Mouse (Mus musculus) spleen, postnatal 14 days (tissue): ENCODE data around the gene Olfr504.
"Not testable (repeated sequence)": the region's sequence is repeated elsewhere in the genome, so short reads cannot be mapped to it uniquely, and the experiment has no call there.

Source experiments
- DNase-seq, 2 experiments: peaks; one replicate each; pipeline ENCODE4 v3.0.0; 2021 to 2022; ENCODE audit warnings: low spot score in 2 of 2

Olfr504 gene

GRCm38 (mm10) chr7:108565693-108566092, at the start of gene Olfr504:
Gene Olfr504, minus strand, starts transcription at chr7:108565793.
- DNase-seq, result no peak

GRCm38 (mm10) chr7:108614110-108614509, 48.5 kb upstream of the Olfr504 start:
- no peak for DNase-seq

GRCm38 (mm10) chr7:108610487-108610886, 44.9 kb upstream of the Olfr504 start, which contains the start of gene Olfr506:
Gene Olfr506, plus strand, starts transcription at chr7:108610787.
- no peak for DNase-seq

- DNase-seq, result not testable (repeated sequence)
These were observed 36.3 kb upstream of the Olfr504 start for GRCm38 (mm10) chr7:108601916-108602315.

GRCm38 (mm10) chr7:108589797-108590196, 24.2 kb upstream of the Olfr504 start:
- DNase-seq, result no peak

GRCm38 (mm10) chr7:108544227-108544626, 21.4 kb downstream of the Olfr504 start, which contains the start of gene Olfr503:
Gene Olfr503, plus strand, starts transcription at chr7:108544527.
- DNase-seq, result not testable (repeated sequence)

- DNase-seq, result no peak
These were observed 23.2 kb downstream of the Olfr504 start for GRCm38 (mm10) chr7:108542416-108542815.

GRCm38 (mm10) chr7:108524965-108525364, 40.6 kb downstream of the Olfr504 start, which contains the start of gene Olfr502:
Gene Olfr502, minus strand, starts transcription at chr7:108525065.
- no peak for DNase-seq
